Mouse (Mus musculus) forebrain, postnatal 0 days (tissue): ENCODE results near the gene Stk32c. TPM values are rescaled to one million over a fixed set of nuclear protein-coding genes. Genes with fewer than 3 reads are reported as not detected.

Source experiments
- ATAC-seq: fragments of 200-750 bp; cut with Nextera tagmentation; 2 replicates; pipeline ENCODE4 v1.8.0; 2017; ENCODE audit warnings: mild to moderate bottlenecking, moderate library complexity
- DNase-seq: peaks from one replicate; pipeline ENCODE4 v3.0.0-alpha.2; 2015
- H3K27ac ChIP-seq: fragments of 300-500 bp; sonication (generic); 2 replicates; pipeline ENCODE4 v1.5.1; 2014; ENCODE audit warnings: low read depth, mild to moderate bottlenecking, antibody characterized with exemption, low read length, moderate library complexity, mixed read lengths
- H3K27me3 ChIP-seq: fragments of 300-500 bp; sonication (generic); 2 replicates; pipeline ENCODE4 v1.6.1; 2014; ENCODE audit warnings: mild to moderate bottlenecking, low read length, mixed read lengths; ENCODE audit not compliant: insufficient read depth
- H3K36me3 ChIP-seq: fragments of 300-500 bp; sonication (generic); 2 replicates; pipeline ENCODE4 v1.6.1; 2014; ENCODE audit warnings: mild to moderate bottlenecking, moderate library complexity; ENCODE audit not compliant: insufficient read depth
- H3K4me1 ChIP-seq: fragments of 300-500 bp; sonication (generic); 2 replicates; pipeline ENCODE4 v1.6.1; 2014; ENCODE audit warnings: antibody characterized with exemption; ENCODE audit not compliant: insufficient read depth
- H3K4me2 ChIP-seq: fragments of 300-500 bp; sonication (generic); 2 replicates; pipeline ENCODE4 v1.6.1; 2014; ENCODE audit warnings: low read depth, mild to moderate bottlenecking, moderate library complexity
- H3K4me3 ChIP-seq: fragments of 300-500 bp; sonication (generic); 2 replicates; pipeline ENCODE4 v1.5.1; 2014; ENCODE audit warnings: low read depth, low read length, mixed read lengths
- H3K9ac ChIP-seq: fragments of 300-500 bp; sonication (generic); 2 replicates; pipeline ENCODE4 v1.6.1; 2014; ENCODE audit warnings: mild to moderate bottlenecking
- H3K9me3 ChIP-seq: fragments of 300-500 bp; sonication (generic); 2 replicates; pipeline ENCODE4 v1.6.1; 2016; ENCODE audit warnings: low read length
- CTCF ChIP-seq: sonication (generic); IDR thresholded peaks from 2 replicates; pipeline ENCODE4 v1.5.1; 2016; ENCODE audit warnings: antibody characterized with exemption, control low read depth, low read depth
- WGBS: fragments of 180-500 bp; shearing (Covaris S2); extraction: QIAGEN DNeasy Blood & Tissue Kit; methylation state at CpG from one replicate; pipeline ENCODE4 v1.1.7; 2014; 5-methylcytosine and 5-hydroxymethylcytosine counted together
- polyA plus RNA-seq: library from polyadenylated mRNA; unstranded; fragments of >200 nt; fragmentation: Nextera tagmentation; extraction: Ambion mirVana; gene quantifications from 2 replicates; pipeline ENCODE4 v1.2.1, GENCODE M21; 2015
- total RNA-seq: library from RNA; depleted of rRNA; stranded (reverse); fragments of >200 nt; gene quantifications from 2 replicates; pipeline ENCODE4 v1.2.3, GENCODE M21; 2014

The Stk32c gene
- total and polyA plus RNA-seq, 2 experiments from 2014 or later: 2.8 to 30.7 TPM

- WGBS: 55% methylated on average over 5 of the region's 5 CpGs
- DNase-seq (no peak), ATAC-seq (peak; percentile 91)
- Histone ChIP-seq H3K9me3 (no peaks in the 10 kb centered on the region), H3K27ac (no peak overlapping the region), H3K9ac (no peak overlapping the region), H3K36me3 (no peaks in the 10 kb centered on the region), H3K4me3 (no peak overlapping the region), H3K27me3 (no peaks in the 10 kb centered on the region), H3K4me2 (no peak overlapping the region), H3K4me1 (0 out of 2 replicates have a peak, but pooled peaks cover 3% of the 10 kb centered on the region)
- TF ChIP-seq CTCF: no peak
Measured at GRCm38 (mm10) chr7:139158956-139159355, 54.2 kb downstream of the Stk32c start.

- no peak overlapping the region for H3K4me2 ChIP-seq
- ATAC-seq: peak; percentile 48
- H3K9ac ChIP-seq: no peak overlapping the region
- 65% methylated on average over 7 of the region's 7 CpGs for WGBS
- H3K27me3 ChIP-seq: no peaks in the 10 kb centered on the region
- H3K4me3 ChIP-seq: no peak overlapping the region
- no peak overlapping the region for H3K27ac ChIP-seq
- TF ChIP-seq CTCF: no peak
- H3K4me1 ChIP-seq: 0 out of 2 replicates have a peak, but pooled peaks cover 3% of the 10 kb centered on the region
- no peak for DNase-seq
- no peaks in the 10 kb centered on the region for H3K36me3 ChIP-seq
- H3K9me3 ChIP-seq: no peaks in the 10 kb centered on the region
Measured at GRCm38 (mm10) chr7:139158549-139158948, 54.6 kb downstream of the Stk32c start.

- no peak overlapping the region for H3K9ac ChIP-seq
- 0 out of 2 replicates have a peak, but pooled peaks cover 3% of the 10 kb centered on the region for H3K4me1 ChIP-seq
- H3K4me2 ChIP-seq: no peak overlapping the region
- no peak for TF ChIP-seq CTCF
- no peaks in the 10 kb centered on the region for H3K36me3 ChIP-seq
- no peak overlapping the region for H3K27ac ChIP-seq
- H3K4me3 ChIP-seq: no peak overlapping the region
- 76% methylated on average over 2 of the region's 2 CpGs for WGBS
- DNase-seq (no peak), ATAC-seq (no peak)
- H3K27me3 ChIP-seq: no peaks in the 10 kb centered on the region
- no peaks in the 10 kb centered on the region for H3K9me3 ChIP-seq
Measured at GRCm38 (mm10) chr7:139157541-139157940, 55.6 kb downstream of the Stk32c start.

GRCm38 (mm10) chr7:139156341-139157058 is 56.6 kb downstream of the Stk32c start:
- no peak overlapping the region for H3K4me3 ChIP-seq
- WGBS: 48% methylated on average over 10 of the region's 10 CpGs
- TF ChIP-seq CTCF: no peak
- no peaks in the 10 kb centered on the region for H3K9me3 ChIP-seq
- no peak for ATAC-seq
- no peak overlapping the region for H3K4me2 ChIP-seq
- H3K36me3 ChIP-seq: no peaks in the 10 kb centered on the region
- H3K27me3 ChIP-seq: no peaks in the 10 kb centered on the region
- H3K4me1 ChIP-seq: peaks cover 3% of the 10 kb centered on the region; the same call in 1 of the 2 replicates
- H3K9ac ChIP-seq: no peak overlapping the region
- H3K27ac ChIP-seq: no peak overlapping the region
- no peak for DNase-seq

- Histone ChIP-seq H3K36me3 (no peaks in the 10 kb centered on the region), H3K9me3 (no peaks in the 10 kb centered on the region), H3K4me2 (no peak overlapping the region), H3K9ac (no peak overlapping the region), H3K27ac (no peak overlapping the region), H3K27me3 (no peaks in the 10 kb centered on the region), H3K4me1 (peaks cover 18% of the 10 kb centered on the region), H3K4me3 (no peak overlapping the region)
- ATAC-seq (no peak), DNase-seq (no peak)
- whole genome bisulfite sequencing: 83% methylated on average over 7 of the region's 7 CpGs
- TF ChIP-seq CTCF: no peak
Measured at GRCm38 (mm10) chr7:139152927-139153326, 60.2 kb downstream of the Stk32c start.

- Histone ChIP-seq H3K9me3 (no peaks in the 10 kb centered on the region), H3K27me3 (no peaks in the 10 kb centered on the region), H3K4me1 (peaks cover 18% of the 10 kb centered on the region), H3K4me3 (no peak overlapping the region), H3K9ac (0 out of 2 replicates have a peak overlapping the region, but pooled peaks have one; percentile 4), H3K36me3 (no peaks in the 10 kb centered on the region), H3K4me2 (peak overlapping the region; percentile 23; the same call in 1 of the 2 replicates), H3K27ac (no peak overlapping the region)
- peak; percentile 98 for ATAC-seq
- 32% methylated on average over 10 of the region's 10 CpGs for WGBS
- TF ChIP-seq CTCF: no peak
- DNase-seq: peak; percentile 84
Measured at GRCm38 (mm10) chr7:139151116-139151515, 62.0 kb downstream of the Stk32c start.

GRCm38 (mm10) chr7:139149373-139149772 is 63.7 kb downstream of the Stk32c start:
- no peak for TF ChIP-seq CTCF
- H3K4me1 ChIP-seq: peaks cover 18% of the 10 kb centered on the region
- no peaks in the 10 kb centered on the region for H3K36me3 ChIP-seq
- WGBS: 35% methylated on average over 7 of the region's 7 CpGs
- 0 out of 2 replicates have a peak overlapping the region, but pooled peaks have one; percentile 41 for H3K27ac ChIP-seq
- no peak for ATAC-seq
- no peak overlapping the region for H3K4me2 ChIP-seq
- no peaks in the 10 kb centered on the region for H3K27me3 ChIP-seq
- no peaks in the 10 kb centered on the region for H3K9me3 ChIP-seq
- DNase-seq: no peak
- H3K9ac ChIP-seq: no peak overlapping the region
- H3K4me3 ChIP-seq: no peak overlapping the region
